Mouse (Mus musculus) myocyte (in vitro differentiated cells): ENCODE results near the gene Glt1d1. TPM values are rescaled to one million over a fixed set of nuclear protein-coding genes. Genes with fewer than 3 reads are reported as not detected.

Experiments
- H3K27me3 ChIP-seq: one replicate; pipeline ENCODE4 v1.6.1; 2011; ENCODE audit not compliant: control insufficient read depth, insufficient read depth, insufficient read length
- H3K36me3 ChIP-seq: one replicate; pipeline ENCODE4 v1.6.1; 2011; ENCODE audit not compliant: control insufficient read depth, insufficient read depth
- H3K4me2 ChIP-seq: one replicate; pipeline ENCODE4 v1.6.1; 2011; ENCODE audit warnings: low read depth, control low read depth
- H3K4me3 ChIP-seq: one replicate; pipeline ENCODE4 v1.5.1; 2011; ENCODE audit warnings: mild to moderate bottlenecking, control low read depth, moderate library complexity
- H3K79me2 ChIP-seq: one replicate; pipeline ENCODE4 v1.6.1; 2011; ENCODE audit not compliant: control insufficient read depth, insufficient read depth
- H3ac ChIP-seq: one replicate; pipeline ENCODE4 v1.6.1; 2011; ENCODE audit not compliant: control insufficient read depth, insufficient read length
- CEBPB ChIP-seq: IDR thresholded peaks from 2 replicates; pipeline ENCODE4 v1.6.1; 2011; ENCODE audit warnings: mild to moderate bottlenecking, moderate library complexity; ENCODE audit not compliant: poor library complexity, insufficient read depth, severe bottlenecking
- E2F4 ChIP-seq: IDR thresholded peaks from one replicate; pipeline ENCODE4 v1.6.1; 2011; ENCODE audit warnings: mild to moderate bottlenecking, control low read depth, moderate library complexity; ENCODE audit not compliant: insufficient read depth
- MAX ChIP-seq: IDR thresholded peaks from one replicate; pipeline ENCODE4 v1.6.1; 2011; ENCODE audit warnings: low read depth, mild to moderate bottlenecking, control low read depth
- MYOD1 ChIP-seq, 3 experiments: IDR thresholded peaks; one replicate each; pipeline ENCODE4 v1.6.1; 2011; ENCODE audit warnings: control low read depth in 2 of 3, low read depth in 2 of 3, mild to moderate bottlenecking in 2 of 3, moderate library complexity in 1 of 3; ENCODE audit not compliant: insufficient read length in 2 of 3, control insufficient read depth in 1 of 3
- MYOG ChIP-seq, 3 experiments: IDR thresholded peaks; one replicate each; pipeline ENCODE4 v1.6.1; 2011; ENCODE audit warnings: control low read depth in 2 of 3, low read depth in 2 of 3, mild to moderate bottlenecking in 2 of 3; ENCODE audit not compliant: insufficient read length in 2 of 3, control insufficient read depth in 1 of 3, insufficient read depth in 1 of 3
- POLR2A ChIP-seq: IDR thresholded peaks from one replicate; pipeline ENCODE4 v1.6.1; 2011; ENCODE audit warnings: low read depth, mild to moderate bottlenecking, control low read depth, moderate library complexity; ENCODE audit not compliant: insufficient read length
- POLR2AphosphoS2 ChIP-seq: IDR thresholded peaks from one replicate; pipeline ENCODE4 v1.6.1; 2011; ENCODE audit warnings: low read depth, control low read depth; ENCODE audit not compliant: insufficient read length
- REST ChIP-seq: IDR thresholded peaks from one replicate; pipeline ENCODE4 v1.6.1; 2011; ENCODE audit warnings: mild to moderate bottlenecking, control low read depth, moderate library complexity; ENCODE audit not compliant: insufficient read depth, insufficient read length
- SRF ChIP-seq: IDR thresholded peaks from one replicate; pipeline ENCODE4 v1.6.1; 2011; ENCODE audit warnings: low read depth; ENCODE audit not compliant: control insufficient read depth, insufficient read length
- TCF12 ChIP-seq: IDR thresholded peaks from one replicate; pipeline ENCODE4 v1.6.1; 2011; ENCODE audit warnings: mild to moderate bottlenecking, control low read depth; ENCODE audit not compliant: poor library complexity, insufficient read depth, severe bottlenecking
- TCF3 ChIP-seq: IDR thresholded peaks from one replicate; pipeline ENCODE4 v1.6.1; 2011; ENCODE audit warnings: low read depth, control low read depth; ENCODE audit not compliant: insufficient read length
- USF1 ChIP-seq: IDR thresholded peaks from one replicate; pipeline ENCODE4 v1.6.1; 2011; ENCODE audit warnings: low read depth, mild to moderate bottlenecking, control low read depth, moderate library complexity
- polyA plus RNA-seq: library from polyadenylated mRNA; unstranded; fragments of >200 nt; fragmentation: generic; extraction: Trizol; gene quantifications from one replicate; pipeline ENCODE4 v1.2.1, GENCODE M21; 2012; ENCODE audit warnings: missing spikeins

The Glt1d1 gene
- polyA plus RNA-seq, 1 experiment = not detected

DNA sequence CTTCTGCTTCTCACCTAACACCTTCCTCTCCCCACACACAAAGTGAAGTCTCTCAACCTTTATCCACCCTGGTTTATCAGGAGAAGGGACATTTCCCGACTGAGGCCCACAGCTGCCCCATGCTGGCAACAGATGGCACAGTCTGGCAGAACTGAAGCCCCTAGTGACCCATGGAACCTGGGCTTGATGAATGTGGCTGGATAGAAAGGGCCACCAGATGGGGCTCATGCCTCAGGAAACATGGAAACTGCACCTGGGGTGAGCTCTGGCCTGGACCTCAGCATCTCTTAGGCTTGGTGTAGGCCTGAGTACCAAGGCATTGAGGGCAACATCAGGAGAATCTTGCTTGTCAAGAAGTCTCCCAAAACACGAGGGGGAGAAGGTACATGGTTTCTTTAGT lies 66.5 kb downstream of the Glt1d1 start:
- H3K36me3 ChIP-seq = no peaks in the 10 kb centered on the region
- no peak overlapping the region for H3K4me2 ChIP-seq
- TF ChIP-seq REST (no peak), SRF (no peak), POLR2AphosphoS2 (no peak), MAX (no peak), POLR2A (no peak)
- no peaks in the 10 kb centered on the region for H3K79me2 ChIP-seq
- H3ac ChIP-seq = no peak overlapping the region
- no peaks in the 10 kb centered on the region for H3K27me3 ChIP-seq
- H3K4me3 ChIP-seq = no peak overlapping the region

GRCm38 (mm10) chr5:127699679-127700078 lies 67.6 kb downstream of the Glt1d1 start:
- Histone ChIP-seq H3K4me2 (no peak overlapping the region), H3K79me2 (no peaks in the 10 kb centered on the region), H3K36me3 (no peaks in the 10 kb centered on the region), H3K4me3 (no peak overlapping the region), H3ac (no peak overlapping the region), H3K27me3 (no peaks in the 10 kb centered on the region)
- no peak for TF ChIP-seq MAX
- no peak for TF ChIP-seq E2F4
- no peak for TF ChIP-seq POLR2AphosphoS2
- TF ChIP-seq POLR2A = no peak
- no peak for TF ChIP-seq USF1
- no peak for TF ChIP-seq CEBPB
- TF ChIP-seq TCF12 = no peak
- no peak for TF ChIP-seq TCF3
- TF ChIP-seq MYOD1 (IDR thresholded peaks at IDR 0.05; ENCODE audit: control insufficient read depth in 1 of 3, insufficient read length in 2 of 3, low read depth in 2 of 3) = no peak
- TF ChIP-seq MYOG (IDR thresholded peaks at IDR 0.05; ENCODE audit: control insufficient read depth in 1 of 3, insufficient read depth in 1 of 3, insufficient read length in 2 of 3, low read depth in 2 of 3) = no peak
- no peak for TF ChIP-seq REST
- no peak for TF ChIP-seq SRF

GRCm38 (mm10) chr5:127700156-127700555 lies 68.1 kb downstream of the Glt1d1 start:
- TF ChIP-seq TCF3 = no peak
- no peak for TF ChIP-seq MYOD1 (IDR thresholded peaks at IDR 0.05; ENCODE audit: control insufficient read depth in 1 of 3, insufficient read length in 2 of 3, low read depth in 2 of 3)
- TF ChIP-seq MYOG (IDR thresholded peaks at IDR 0.05; ENCODE audit: control insufficient read depth in 1 of 3, insufficient read depth in 1 of 3, insufficient read length in 2 of 3, low read depth in 2 of 3) = no peak
- TF ChIP-seq POLR2A = no peak
- no peak for TF ChIP-seq REST
- TF ChIP-seq CEBPB = no peak
- no peak for TF ChIP-seq MAX
- no peak for TF ChIP-seq SRF
- TF ChIP-seq TCF12 = no peak
- TF ChIP-seq POLR2AphosphoS2 = no peak
- no peaks in the 10 kb centered on the region for H3K79me2 ChIP-seq
- no peaks in the 10 kb centered on the region for H3K27me3 ChIP-seq
- no peak overlapping the region for H3K4me3 ChIP-seq
- no peak overlapping the region for H3ac ChIP-seq
- no peaks in the 10 kb centered on the region for H3K36me3 ChIP-seq
- H3K4me2 ChIP-seq = no peak overlapping the region

- Histone ChIP-seq H3K79me2 (no peaks in the 10 kb centered on the region), H3K27me3 (no peaks in the 10 kb centered on the region), H3ac (no peak overlapping the region), H3K36me3 (no peaks in the 10 kb centered on the region), H3K4me2 (no peak overlapping the region), H3K4me3 (no peak overlapping the region)
- no peak for TF ChIP-seq CEBPB
- no peak for TF ChIP-seq MYOD1 (IDR thresholded peaks at IDR 0.05; ENCODE audit: control insufficient read depth in 1 of 3, insufficient read length in 2 of 3, low read depth in 2 of 3)
- no peak for TF ChIP-seq SRF
- no peak for TF ChIP-seq POLR2AphosphoS2
- no peak for TF ChIP-seq E2F4
- no peak for TF ChIP-seq TCF12
- no peak for TF ChIP-seq POLR2A
- no peak for TF ChIP-seq MAX
- no peak for TF ChIP-seq TCF3
- no peak for TF ChIP-seq REST
Measured at GRCm38 (mm10) chr5:127703609-127704180, 71.6 kb downstream of the Glt1d1 start.

- no peak for TF ChIP-seq USF1
- no peak for TF ChIP-seq SRF
- no peak for TF ChIP-seq POLR2A
- no peak for TF ChIP-seq TCF12
- Histone ChIP-seq H3ac (no peak overlapping the region), H3K36me3 (no peaks in the 10 kb centered on the region), H3K27me3 (no peaks in the 10 kb centered on the region), H3K4me2 (no peak overlapping the region), H3K79me2 (no peaks in the 10 kb centered on the region), H3K4me3 (no peak overlapping the region)
Measured at GRCm38 (mm10) chr5:127705225-127705624, 73.2 kb downstream of the Glt1d1 start.
